Mouse (Mus musculus) heart, adult 2 months (tissue): ENCODE measurements around the gene Zfp74. TPM values are rescaled to one million over a fixed set of nuclear protein-coding genes. Genes with fewer than 3 reads are reported as not detected.

Source experiments
- DNase-seq, 2 experiments: peaks; one replicate each; pipeline ENCODE4 v3.0.0; 2021
- H3K27ac ChIP-seq: fragments of 200-600 bp; 2 replicates; pipeline ENCODE4 v1.8.1; 2022
- H3K27me3 ChIP-seq: fragments of 200-500 bp; 2 replicates; pipeline ENCODE4 v1.6.1; 2012; ENCODE audit warnings: mild to moderate bottlenecking, low read length, inconsistent platforms, mixed read lengths; ENCODE audit not compliant: control insufficient read depth, insufficient read depth
- H3K36me3 ChIP-seq: fragments of 200-500 bp; 2 replicates; pipeline ENCODE4 v1.6.1; 2012; ENCODE audit warnings: low read length, inconsistent platforms; ENCODE audit not compliant: control insufficient read depth, insufficient read depth
- H3K4me1 ChIP-seq: fragments of 200-500 bp; 2 replicates; pipeline ENCODE4 v1.6.1; 2011; ENCODE audit warnings: low read length; ENCODE audit not compliant: control insufficient read depth, insufficient read depth
- H3K4me3 ChIP-seq: fragments of 200-600 bp; 2 replicates; pipeline ENCODE4 v1.8.1; 2022
- H3K79me2 ChIP-seq: fragments of 200-500 bp; replicated peaks from 2 replicates; pipeline ENCODE4 v1.6.1; 2012; ENCODE audit warnings: mild to moderate bottlenecking, inconsistent platforms, low read length, moderate library complexity, mixed read lengths; ENCODE audit not compliant: control insufficient read depth, insufficient read depth
- H3K9ac ChIP-seq: fragments of 200-500 bp; 2 replicates; pipeline ENCODE4 v1.6.1; 2012; ENCODE audit warnings: low read depth, mild to moderate bottlenecking, control low read depth, inconsistent platforms, low read length, mixed read lengths
- CTCF ChIP-seq: fragments of 200-600 bp; IDR thresholded peaks from 2 replicates; pipeline ENCODE4 v1.8.1; 2022; ENCODE audit warnings: antibody characterized with exemption, mild to moderate bottlenecking, moderate library complexity
- EP300 ChIP-seq: fragments of 200-500 bp; IDR thresholded peaks from 2 replicates; pipeline ENCODE4 v1.6.1; 2011; ENCODE audit warnings: low read depth, low read length, control low read depth; ENCODE audit not compliant: insufficient read depth
- POLR2A ChIP-seq: fragments of 200-500 bp; IDR thresholded peaks from 2 replicates; pipeline ENCODE4 v1.6.1; 2011; ENCODE audit warnings: mild to moderate bottlenecking, low read depth, low read length, control low read depth; ENCODE audit not compliant: insufficient read depth
- WGBS: fragments of 180-500 bp; shearing (Covaris S2); methylation state at CpG from one replicate; pipeline ENCODE4 v1.1.7; 2018; 5-methylcytosine and 5-hydroxymethylcytosine counted together
- intact Hi-C: fragments of 180-260 bp; cut with DNase I; formaldehyde crosslinking; loops from one replicate; pipeline ENCODE4 v1.15.1; 2025
- polyA plus RNA-seq: library from polyadenylated mRNA; depleted of rRNA; stranded (reverse); fragments of >200 nt; gene quantifications from 2 replicates; pipeline ENCODE4 v1.2.3, GENCODE M21; 2012
- total RNA-seq, 2 experiments: library from RNA; stranded (reverse); gene quantifications; 2 replicates each; pipeline ENCODE4 v1.2.3; 2021

Zfp74 gene
- total and polyA plus RNA-seq, 3 experiments, result 2.5 to 6.8 (median 6.2) TPM

- TF ChIP-seq POLR2A, result no peak
- TF ChIP-seq CTCF, result no peak
- no peak for TF ChIP-seq EP300
- Histone ChIP-seq H3K9ac (peak overlapping the region; percentile 49; the same call in 1 of the 2 replicates), H3K79me2 (peaks cover 3% of the 10 kb centered on the region; the same call in 1 of the 2 replicates), H3K4me1 (no peaks in the 10 kb centered on the region; the same call in 1 of the 2 replicates), H3K27me3 (no peaks in the 10 kb centered on the region), H3K27ac (peak overlapping the region; percentile 91), H3K4me3 (peak overlapping the region; percentile 72), H3K36me3 (peaks cover 5% of the 10 kb centered on the region)
- intact Hi-C loops, result loop anchor here (2.0 to 5.0 kb wide), 4 partner anchors 90 to 186 kb away; partner anchors contain the start of genes Gm26920, Zfp14, Zfp260 and Zfp566
- DNase-seq, result no peak
- 21% methylated on average over 8 of the region's 8 CpGs for WGBS
These were observed 47.2 kb downstream of the Zfp74 start for GRCm38 (mm10) chr7:29906682-29907058.

GRCm38 (mm10) chr7:29905966-29906681 lies 47.8 kb downstream of the Zfp74 start, which contains the start of gene Zfp27:
Zfp27 (minus strand) TSS chr7:29906572.
- peak; percentile 68 to 76 for DNase-seq
- intact Hi-C loops, result loop anchor here (2.0 to 5.0 kb wide), 5 partner anchors 45 to 186 kb away; partner anchors contain the start of genes Gm26920, Zfp14, Zfp260 and Zfp566
- Histone ChIP-seq H3K4me3 (peak within 1 kb of the TSS; percentile 72), H3K79me2 (peaks cover 3% of the 10 kb centered on the region; the same call in 1 of the 2 replicates), H3K4me1 (no peaks in the 10 kb centered on the region; the same call in 1 of the 2 replicates), H3K27ac (peak within 1 kb of the TSS; percentile 91), H3K27me3 (no peaks in the 10 kb centered on the region), H3K9ac (peak within 1 kb of the TSS; percentile 69), H3K36me3 (peaks cover 5% of the 10 kb centered on the region)
- under 1% methylated on average over 22 of the region's 22 CpGs for whole genome bisulfite sequencing
- TF ChIP-seq EP300 (0 out of 2 replicates have a peak, but pooled peaks have one; percentile 28), POLR2A (peak; percentile 89), CTCF (0 out of 2 replicates have a peak, but pooled peaks have one; percentile 13)

- Histone ChIP-seq H3K27me3 (no peaks in the 10 kb centered on the region), H3K4me1 (no peaks in the 10 kb centered on the region; the same call in 1 of the 2 replicates), H3K4me3 (no peak overlapping the region), H3K9ac (no peak overlapping the region), H3K27ac (no peak overlapping the region), H3K36me3 (peaks cover under 1% of the 10 kb centered on the region), H3K79me2 (no peaks in the 10 kb centered on the region)
- intact Hi-C loops, result loop anchor here (2.0 kb wide), 1 partner anchor 43 kb away; no protein-coding TSS in a partner anchor
- TF ChIP-seq CTCF (no peak), POLR2A (no peak), EP300 (no peak)
- DNase-seq, result no peak
- whole genome bisulfite sequencing, result 93% methylated on average over 4 of the region's 4 CpGs
These were observed 49.8 kb downstream of the Zfp74 start for GRCm38 (mm10) chr7:29904101-29904500.

GRCm38 (mm10) chr7:29898351-29898750 lies 55.5 kb downstream of the Zfp74 start:
- no peaks in the 10 kb centered on the region; the same call in 1 of the 2 replicates for H3K36me3 ChIP-seq
- H3K27me3 ChIP-seq, result no peaks in the 10 kb centered on the region
- no peak overlapping the region for H3K9ac ChIP-seq
- no peaks in the 10 kb centered on the region for H3K4me1 ChIP-seq
- TF ChIP-seq POLR2A (no peak), EP300 (no peak), CTCF (0 out of 2 replicates have a peak, but pooled peaks have one; percentile 14)
- intact Hi-C loops, result no loop called here
- no peak overlapping the region for H3K27ac ChIP-seq
- DNase-seq, result no peak
- 96% methylated on average over 4 of the region's 4 CpGs for WGBS
- no peaks in the 10 kb centered on the region for H3K79me2 ChIP-seq
- H3K4me3 ChIP-seq, result no peak overlapping the region

- Histone ChIP-seq H3K4me3 (no peak overlapping the region), H3K27ac (no peak overlapping the region), H3K36me3 (no peaks in the 10 kb centered on the region), H3K79me2 (no peaks in the 10 kb centered on the region), H3K27me3 (no peaks in the 10 kb centered on the region), H3K4me1 (no peaks in the 10 kb centered on the region), H3K9ac (no peak overlapping the region)
- no peak for DNase-seq
- TF ChIP-seq CTCF, result no peak
- TF ChIP-seq EP300, result no peak
- no peak for TF ChIP-seq POLR2A
- intact Hi-C loops, result no loop called here
- 99% methylated on average over 4 of the region's 4 CpGs for WGBS
These were observed 61.1 kb downstream of the Zfp74 start for GRCm38 (mm10) chr7:29892756-29893155.

GRCm38 (mm10) chr7:29890501-29890900 lies 63.4 kb downstream of the Zfp74 start:
- H3K4me1 ChIP-seq, result no peaks in the 10 kb centered on the region
- TF ChIP-seq POLR2A, result no peak
- TF ChIP-seq CTCF, result no peak
- no peak for TF ChIP-seq EP300
- 97% methylated on average over 7 of the region's 7 CpGs for WGBS
- no peak overlapping the region for H3K9ac ChIP-seq
- intact Hi-C loops, result no loop called here
- H3K4me3 ChIP-seq, result no peak overlapping the region
- DNase-seq, result no peak
- no peak overlapping the region for H3K27ac ChIP-seq
- no peaks in the 10 kb centered on the region for H3K27me3 ChIP-seq
- no peaks in the 10 kb centered on the region for H3K79me2 ChIP-seq
- H3K36me3 ChIP-seq, result no peaks in the 10 kb centered on the region
